Mouse (Mus musculus) MEL (cell line): ENCODE measurements around the gene Mapk8ip1. TPM values are rescaled to one million over a fixed set of nuclear protein-coding genes. Genes with fewer than 3 reads are reported as not detected.

Experiments used
- DNase-seq: peaks from one replicate; pipeline ENCODE4 v3.0.0; 2011; ENCODE audit warnings: low read depth, low spot score
- H3K27ac ChIP-seq: 2 replicates; pipeline ENCODE4 v1.5.1; 2012; ENCODE audit warnings: low read depth, mild to moderate bottlenecking, control low read depth, low read length, moderate library complexity; ENCODE audit not compliant: control insufficient read depth
- H3K27me3 ChIP-seq, 2 experiments: fragments of 150-350 bp in 1 of 2; sonication (generic) in 1 of 2; 2 replicates each; pipeline ENCODE4 v1.6.1; 2012; ENCODE audit warnings: low read length in 2 of 2, mild to moderate bottlenecking in 2 of 2, improper control_type of control experiment in 1 of 2, moderate library complexity in 1 of 2; ENCODE audit not compliant: insufficient read depth in 2 of 2, control insufficient read depth in 1 of 2
- H3K36me3 ChIP-seq, 2 experiments: 2 replicates each; pipeline ENCODE4 v1.6.1; 2012 to 2014; ENCODE audit warnings: low read length in 2 of 2, improper control_type of control experiment in 1 of 2, inconsistent platforms in 1 of 2, mild to moderate bottlenecking in 1 of 2; ENCODE audit not compliant: insufficient read depth in 2 of 2, control insufficient read depth in 1 of 2
- H3K4me1 ChIP-seq, 2 experiments: fragments of 150-350 bp in 1 of 2; sonication (generic) in 1 of 2; 2 replicates each; pipeline ENCODE4 v1.6.1; 2012; ENCODE audit warnings: low read length in 2 of 2, improper control_type of control experiment in 1 of 2, mild to moderate bottlenecking in 1 of 2; ENCODE audit not compliant: insufficient read depth in 2 of 2, control insufficient read depth in 1 of 2
- H3K4me3 ChIP-seq, 2 experiments: fragments of 150-350 bp in 1 of 2; sonication (generic) in 1 of 2; 2 replicates each; pipeline ENCODE4 v1.5.1; 2012; ENCODE audit warnings: low read depth in 2 of 2, low read length in 2 of 2, mild to moderate bottlenecking in 2 of 2, moderate library complexity in 2 of 2, control low read depth in 1 of 2, improper control_type of control experiment in 1 of 2; ENCODE audit not compliant: control insufficient read depth in 1 of 2, insufficient read depth in 1 of 2
- H3K79me2 ChIP-seq: 2 replicates; pipeline ENCODE4 v1.6.1; 2012; ENCODE audit warnings: mild to moderate bottlenecking, low read length, moderate library complexity; ENCODE audit not compliant: control insufficient read depth, poor library complexity, insufficient read depth
- H3K9ac ChIP-seq: 2 replicates; pipeline ENCODE4 v1.6.1; 2012; ENCODE audit warnings: low read depth, mild to moderate bottlenecking, control low read depth, low read length, moderate library complexity; ENCODE audit not compliant: control insufficient read depth, poor library complexity, severe bottlenecking
- H3K9me3 ChIP-seq: fragments of 150-350 bp; sonication (generic); replicated peaks from 2 replicates; pipeline ENCODE4 v1.6.1; 2012; ENCODE audit warnings: mild to moderate bottlenecking, low read length, improper control_type of control experiment, moderate library complexity; ENCODE audit not compliant: insufficient read depth
- BHLHE40 ChIP-seq: IDR thresholded peaks from 2 replicates; pipeline ENCODE4 v1.6.1; 2012; ENCODE audit warnings: low read depth, mild to moderate bottlenecking, inconsistent platforms, low read length, improper control_type of control experiment, borderline replicate concordance
- CHD1 ChIP-seq: IDR thresholded peaks from 2 replicates; pipeline ENCODE4 v1.6.1; 2012; ENCODE audit warnings: low read depth, mild to moderate bottlenecking, inconsistent platforms, low read length, improper control_type of control experiment
- CHD2 ChIP-seq: IDR thresholded peaks from 2 replicates; pipeline ENCODE4 v1.6.1; 2011; ENCODE audit warnings: low read length, improper control_type of control experiment
- CTCF ChIP-seq, 3 experiments: IDR thresholded peaks in 2 of 3; conservative IDR thresholded peaks in 1 of 3; 2 replicates each; pipeline ENCODE4 v1.5.1; 2011 to 2012; ENCODE audit warnings: low read length in 3 of 3, low read depth in 2 of 3, mild to moderate bottlenecking in 2 of 3, improper control_type of control experiment in 1 of 3, inconsistent platforms in 1 of 3, mixed read lengths in 1 of 3, moderate library complexity in 1 of 3; ENCODE audit not compliant: control insufficient read depth in 1 of 3, insufficient read depth in 1 of 3, poor library complexity in 1 of 3, severe bottlenecking in 1 of 3
- E2F4 ChIP-seq: IDR thresholded peaks from 2 replicates; pipeline ENCODE4 v1.6.1; 2011; ENCODE audit warnings: low read depth, low read length, improper control_type of control experiment, borderline replicate concordance
- ELF1 ChIP-seq: IDR thresholded peaks from 2 replicates; pipeline ENCODE4 v1.6.1; 2014; ENCODE audit warnings: low read depth, mild to moderate bottlenecking, inconsistent platforms, low read length, improper control_type of control experiment, moderate library complexity
- EP300 ChIP-seq, 2 experiments: IDR thresholded peaks; 2 replicates each; pipeline ENCODE4 v1.6.1; 2011; ENCODE audit warnings: improper control_type of control experiment in 2 of 2, low read length in 2 of 2, low read depth in 1 of 2, mild to moderate bottlenecking in 1 of 2
- ETS1 ChIP-seq: IDR thresholded peaks from 2 replicates; pipeline ENCODE4 v1.6.1; 2012; ENCODE audit warnings: low read depth, mild to moderate bottlenecking, inconsistent platforms, low read length, improper control_type of control experiment, moderate library complexity
- GABPA ChIP-seq: IDR thresholded peaks from 2 replicates; pipeline ENCODE4 v1.6.1; 2012; ENCODE audit warnings: low read depth, mild to moderate bottlenecking, inconsistent platforms, low read length, improper control_type of control experiment, moderate library complexity
- GATA1 ChIP-seq: IDR thresholded peaks from 2 replicates; pipeline ENCODE4 v1.6.1; 2011; ENCODE audit warnings: low read depth, low read length, improper control_type of control experiment
- HCFC1 ChIP-seq: IDR thresholded peaks from 2 replicates; pipeline ENCODE4 v1.6.1; 2012; ENCODE audit warnings: low read depth, mild to moderate bottlenecking, inconsistent platforms, low read length, improper control_type of control experiment, moderate library complexity
- JUND ChIP-seq: IDR thresholded peaks from 2 replicates; pipeline ENCODE4 v1.6.1; 2011; ENCODE audit warnings: low read depth, mild to moderate bottlenecking, improper control_type of control experiment, low read length
- KAT2A ChIP-seq: conservative IDR thresholded peaks from 2 replicates; pipeline ENCODE4 v1.6.1; 2012; ENCODE audit warnings: low read depth, low read length, improper control_type of control experiment, inconsistent platforms
- MAFK ChIP-seq: IDR thresholded peaks from 2 replicates; pipeline ENCODE4 v1.6.1; 2011; ENCODE audit warnings: low read depth, mild to moderate bottlenecking, low read length, improper control_type of control experiment, borderline replicate concordance
- MAX ChIP-seq: IDR thresholded peaks from 2 replicates; pipeline ENCODE4 v1.6.1; 2011; ENCODE audit warnings: low read length, improper control_type of control experiment
- MAZ ChIP-seq: IDR thresholded peaks from 2 replicates; pipeline ENCODE4 v1.6.1; 2012; ENCODE audit warnings: low read depth, mild to moderate bottlenecking, inconsistent platforms, low read length, improper control_type of control experiment
- MYB ChIP-seq: IDR thresholded peaks from 2 replicates; pipeline ENCODE4 v1.6.1; 2011; ENCODE audit warnings: mild to moderate bottlenecking, low read depth, low read length, improper control_type of control experiment
- MYC ChIP-seq: IDR thresholded peaks from 2 replicates; pipeline ENCODE4 v1.6.1; 2011; ENCODE audit warnings: low read depth, mild to moderate bottlenecking, low read length, improper control_type of control experiment, moderate library complexity
- NELFE ChIP-seq: IDR thresholded peaks from 2 replicates; pipeline ENCODE4 v1.6.1; 2011; ENCODE audit warnings: low read depth, low read length, improper control_type of control experiment
- NRF1 ChIP-seq: IDR thresholded peaks from 2 replicates; pipeline ENCODE4 v1.6.1; 2014; ENCODE audit warnings: low read depth, mild to moderate bottlenecking, inconsistent platforms, low read length, improper control_type of control experiment, moderate library complexity; ENCODE audit not compliant: poor library complexity, insufficient read depth, severe bottlenecking
- POLR2A ChIP-seq, 2 experiments: IDR thresholded peaks; 2 replicates each; pipeline ENCODE4 v1.6.1; 2011 to 2012; ENCODE audit warnings: low read length in 2 of 2, mild to moderate bottlenecking in 2 of 2, control low read depth in 1 of 2, improper control_type of control experiment in 1 of 2, low read depth in 1 of 2, moderate library complexity in 1 of 2; ENCODE audit not compliant: control insufficient read depth in 1 of 2, insufficient read depth in 1 of 2, poor library complexity in 1 of 2
- POLR2AphosphoS2 ChIP-seq: IDR thresholded peaks from 2 replicates; pipeline ENCODE4 v1.6.1; 2011; ENCODE audit warnings: low read length, improper control_type of control experiment
- POLR2AphosphoS5 ChIP-seq: IDR thresholded peaks from 2 replicates; pipeline ENCODE4 v1.6.1; 2012; ENCODE audit warnings: low read depth, borderline replicate concordance, mild to moderate bottlenecking, inconsistent platforms, low read length, moderate library complexity, mixed read lengths
- RAD21 ChIP-seq: IDR thresholded peaks from 2 replicates; pipeline ENCODE4 v1.6.1; 2011; ENCODE audit warnings: mild to moderate bottlenecking, low read depth, low read length, improper control_type of control experiment
- RCOR1 ChIP-seq: IDR thresholded peaks from 2 replicates; pipeline ENCODE4 v1.6.1; 2012; ENCODE audit warnings: low read depth, mild to moderate bottlenecking, inconsistent platforms, low read length, improper control_type of control experiment
- SIN3A ChIP-seq: IDR thresholded peaks from 2 replicates; pipeline ENCODE4 v1.6.1; 2012; ENCODE audit warnings: low read length, improper control_type of control experiment, inconsistent platforms
- SMC3 ChIP-seq: IDR thresholded peaks from 2 replicates; pipeline ENCODE4 v1.6.1; 2011; ENCODE audit warnings: low read depth, low read length, improper control_type of control experiment
- TAL1 ChIP-seq: IDR thresholded peaks from 2 replicates; pipeline ENCODE4 v1.6.1; 2012; ENCODE audit warnings: mild to moderate bottlenecking, inconsistent platforms, low read length, moderate library complexity, mixed read lengths
- TBP ChIP-seq: IDR thresholded peaks from 2 replicates; pipeline ENCODE4 v1.8.0; 2011; ENCODE audit warnings: low read depth, low read length, improper control_type of control experiment
- TCF12 ChIP-seq: IDR thresholded peaks from 2 replicates; pipeline ENCODE4 v1.6.1; 2014; ENCODE audit warnings: low read depth, mild to moderate bottlenecking, inconsistent platforms, low read length, improper control_type of control experiment, moderate library complexity
- UBTF ChIP-seq: IDR thresholded peaks from 2 replicates; pipeline ENCODE4 v1.6.1; 2012; ENCODE audit warnings: low read depth, mild to moderate bottlenecking, inconsistent platforms, low read length, improper control_type of control experiment, moderate library complexity, borderline replicate concordance; ENCODE audit not compliant: insufficient read depth
- USF1 ChIP-seq: IDR thresholded peaks from 2 replicates; pipeline ENCODE4 v1.6.1; 2014; ENCODE audit warnings: low read depth, mild to moderate bottlenecking, inconsistent platforms, low read length, improper control_type of control experiment, moderate library complexity
- USF2 ChIP-seq, 2 experiments: IDR thresholded peaks; 2 replicates each; pipeline ENCODE4 v1.6.1; 2011 to 2012; ENCODE audit warnings: improper control_type of control experiment in 2 of 2, low read length in 2 of 2, borderline replicate concordance in 1 of 2, inconsistent platforms in 1 of 2, low read depth in 1 of 2, mild to moderate bottlenecking in 1 of 2; ENCODE audit not compliant: insufficient read depth in 1 of 2
- ZC3H11A ChIP-seq: IDR thresholded peaks from 2 replicates; pipeline ENCODE4 v1.6.1; 2012; ENCODE audit warnings: low read depth, mild to moderate bottlenecking, inconsistent platforms, low read length, improper control_type of control experiment
- ZKSCAN1 ChIP-seq: IDR thresholded peaks from 2 replicates; pipeline ENCODE4 v1.6.1; 2012; ENCODE audit warnings: low read depth, mild to moderate bottlenecking, inconsistent platforms, low read length, improper control_type of control experiment, moderate library complexity
- ZMIZ1 ChIP-seq: IDR thresholded peaks from 2 replicates; pipeline ENCODE4 v1.6.1; 2012; ENCODE audit warnings: low read depth, mild to moderate bottlenecking, inconsistent platforms, low read length, improper control_type of control experiment, moderate library complexity
- ZNF384 ChIP-seq: IDR thresholded peaks from 2 replicates; pipeline ENCODE4 v1.6.1; 2012; ENCODE audit warnings: low read depth, mild to moderate bottlenecking, inconsistent platforms, low read length, improper control_type of control experiment
- polyA plus RNA-seq, 2 experiments: library from polyadenylated mRNA; stranded (reverse) in 1 of 2; unstranded in 1 of 2; fragments of >175 nt in 1 of 2; fragments of >200 nt in 1 of 2; gene quantifications; 2 replicates each; pipeline versions ENCODE4 v1.2.1 to v1.2.4; 2012; ENCODE audit warnings: low replicate concordance in 2 of 2, low read depth in 1 of 2; ENCODE audit not compliant: insufficient read length in 2 of 2, insufficient read depth in 1 of 2, missing spikeins in 1 of 2
- total RNA-seq: library from RNA; depleted of rRNA; stranded (reverse); fragments of 300-350 nt; gene quantifications from 2 replicates; pipeline ENCODE4 v1.2.3, GENCODE M21; 2012

The Mapk8ip1 gene
- total and polyA plus RNA-seq, 3 experiments: 2.5 to 3.8 TPM; not detected in 1

GRCm38 (mm10) chr2:92375099-92375623, 25.9 kb downstream of the Mapk8ip1 start:
- peak overlapping the region; percentile 68 for H3K27ac ChIP-seq
- peak; percentile 99 for DNase-seq
- no peaks in the 10 kb centered on the region for H3K9me3 ChIP-seq
- no peaks in the 10 kb centered on the region for H3K36me3 ChIP-seq
- H3K4me3 ChIP-seq: peak overlapping the region; percentile 72 to 84
- H3K4me1 ChIP-seq: peaks cover 0 to 12% of the 10 kb centered on the region in 2 experiments; a peak in 2 of 4 replicates
- peak overlapping the region; percentile 81 for H3K9ac ChIP-seq
- H3K79me2 ChIP-seq: peaks cover 5% of the 10 kb centered on the region
- H3K27me3 ChIP-seq: no peaks in the 10 kb centered on the region
- TF ChIP-seq ZMIZ1 (no peak), MAX (no peak), ELF1 (peak; percentile 97), NELFE (peak; percentile 79), POLR2AphosphoS2 (peak; percentile 35; the same call in 1 of the 2 replicates), E2F4 (no peak), UBTF (no peak), TCF12 (peak; percentile 37), JUND (no peak), ZC3H11A (no peak), ZKSCAN1 (no peak), POLR2A (IDR thresholded peaks at IDR 0.05; ENCODE audit: control insufficient read depth in 1 of 2, insufficient read depth in 1 of 2, low read depth in 1 of 2, low read length in 2 of 2, poor library complexity in 1 of 2) (peak; percentile 82 to 90; a peak in 3 of 4 replicates), RAD21 (no peak), CTCF (IDR thresholded peaks at IDR 0.05 in 2 of 3, conservative IDR thresholded peaks at IDR 0.05 in 1 of 3; ENCODE audit: control insufficient read depth in 1 of 3, insufficient read depth in 1 of 3, low read depth in 2 of 3, low read length in 3 of 3, poor library complexity in 1 of 3, severe bottlenecking in 1 of 3) (no peak), MAZ (peak; percentile 91), TBP (no peak; the same call in 1 of the 2 replicates), EP300 (IDR thresholded peaks at IDR 0.05; ENCODE audit: low read depth in 1 of 2, low read length in 2 of 2) (peak in 1 of 2 experiments; percentile 37; a peak in 1 of 4 replicates), SMC3 (no peak), SIN3A (peak; percentile 99), KAT2A (peak; percentile 84), CHD1 (no peak), GATA1 (no peak), TAL1 (no peak), BHLHE40 (no peak), CHD2 (peak; percentile 60; the same call in 1 of the 2 replicates), NRF1 (peak; percentile 85), ETS1 (peak; percentile 39; the same call in 1 of the 2 replicates), MAFK (no peak), ZNF384 (no peak), POLR2AphosphoS5 (no peak), USF2 (IDR thresholded peaks at IDR 0.05; ENCODE audit: borderline replicate concordance in 1 of 2, insufficient read depth in 1 of 2, low read depth in 1 of 2, low read length in 2 of 2) (no peak), HCFC1 (peak; percentile 96), RCOR1 (peak; percentile 44; the same call in 1 of the 2 replicates), USF1 (no peak), MYC (peak; percentile 46; the same call in 1 of the 2 replicates), GABPA (no peak), MYB (no peak)
